Mouse (Mus musculus): ENCODE data around the gene Ola1.

Ola1 gene

GRCm38 (mm10) chr2:73146111-73146510 is 72.6 kb downstream of the Ola1 start:
- no peak for DNase-seq (ENCODE audit: low spot score)

DNA sequence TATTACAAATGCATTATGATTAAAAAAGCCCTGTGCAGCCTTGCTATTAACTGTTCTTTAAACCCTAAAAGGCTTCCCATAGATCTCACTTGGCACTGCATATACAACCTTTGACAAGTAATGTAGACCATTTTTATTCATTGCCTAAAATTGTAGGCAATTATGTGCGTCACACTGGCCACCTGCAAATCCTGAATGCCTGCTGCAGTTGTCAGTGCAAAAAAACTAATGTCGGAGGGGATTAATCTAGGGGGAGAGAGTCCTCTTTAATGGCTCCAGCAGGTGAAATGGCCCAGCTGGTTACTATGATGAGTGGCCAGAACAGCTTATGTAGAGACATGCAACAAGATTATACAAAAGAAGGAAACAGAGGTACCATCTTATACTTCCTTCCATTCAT is 75.0 kb downstream of the Ola1 start:
- DNase-seq (ENCODE audit: low spot score): no peak

DNA sequence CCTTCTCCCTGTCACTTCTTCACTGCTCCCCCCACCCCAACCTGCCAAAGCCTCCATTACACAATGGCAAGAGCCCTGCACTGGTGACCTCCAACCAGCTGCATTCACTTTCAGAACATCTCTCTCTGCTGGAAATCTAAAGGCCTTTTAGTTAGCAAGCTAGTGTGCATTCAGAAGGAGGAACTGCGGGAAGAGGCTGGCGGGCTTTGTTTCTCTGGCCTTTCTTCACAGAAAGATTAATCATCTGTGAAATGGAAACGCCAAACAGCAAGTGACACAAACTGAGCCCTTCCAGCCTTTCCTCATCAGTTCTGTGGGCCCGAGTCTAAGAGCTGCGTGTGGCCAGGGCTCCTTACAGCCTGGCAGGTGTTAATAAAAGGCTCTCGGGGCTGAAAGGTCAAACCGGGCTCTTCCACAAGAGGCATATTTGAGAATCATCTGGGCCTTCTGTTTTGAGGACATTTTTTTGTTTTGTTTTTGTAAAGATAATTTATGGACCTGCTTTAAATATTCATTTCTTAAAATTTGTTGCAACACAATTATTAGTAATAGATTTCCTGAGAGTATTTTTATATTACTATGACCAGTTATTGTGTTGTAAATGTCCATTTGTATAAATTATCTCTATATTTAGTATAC is 75.8 kb downstream of the Ola1 start:
- no peak for DNase-seq (ENCODE audit: low spot score)

DNA sequence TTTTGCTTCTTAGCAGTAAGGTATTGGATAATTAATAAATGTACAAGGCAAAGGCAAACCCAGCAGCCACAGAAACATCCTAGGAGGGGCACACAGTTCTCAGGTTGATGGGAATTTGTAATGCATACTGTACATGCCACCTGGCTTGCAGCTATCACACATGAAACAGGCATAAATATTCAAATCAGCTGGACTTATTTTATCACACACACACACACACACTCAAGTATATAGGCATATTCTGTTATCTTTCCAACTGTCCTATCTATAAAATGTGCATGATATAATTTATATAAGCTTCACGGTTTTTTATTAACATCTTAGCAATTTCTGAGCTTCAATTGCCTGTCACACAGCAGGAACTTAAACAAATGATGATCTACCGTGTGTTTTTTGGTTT is 85.8 kb downstream of the Ola1 start:
- peak; percentile 29 for DNase-seq (ENCODE audit: low spot score)

- no peak for DNase-seq (ENCODE audit: low spot score)
These were observed 91.0 kb downstream of the Ola1 start for GRCm38 (mm10) chr2:73127686-73128085.

DNA sequence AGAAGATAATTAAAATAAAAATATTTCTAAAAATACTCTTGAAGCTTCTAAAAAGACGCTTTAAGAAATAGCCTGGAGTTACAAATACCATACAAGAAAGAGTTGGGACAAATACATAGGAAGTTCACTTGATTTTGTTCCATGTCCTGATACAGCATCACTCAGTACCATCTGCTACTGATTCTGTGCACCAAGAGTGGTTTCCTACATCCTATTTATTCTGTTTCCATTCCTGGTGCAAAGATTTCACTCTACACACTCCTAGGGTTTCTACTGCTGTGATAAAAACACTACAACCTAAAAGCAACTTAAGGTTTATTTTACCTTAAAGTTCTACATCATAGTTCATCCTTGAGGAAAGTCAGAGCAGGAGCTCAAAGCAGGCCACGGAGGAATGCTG is 99.9 kb downstream of the Ola1 start:
- DNase-seq (ENCODE audit: low spot score): no peak

GRCm38 (mm10) chr2:73107089-73107488 is 111.6 kb downstream of the Ola1 start:
- DNase-seq (ENCODE audit: low spot score): no peak

GRCm38 (mm10) chr2:73096491-73096890 is 122.2 kb downstream of the Ola1 start:
- no peak for DNase-seq (ENCODE audit: low spot score)

GRCm38 (mm10) chr2:73095300-73095699 is 123.4 kb downstream of the Ola1 start:
- DNase-seq (ENCODE audit: low spot score): no peak

DNA sequence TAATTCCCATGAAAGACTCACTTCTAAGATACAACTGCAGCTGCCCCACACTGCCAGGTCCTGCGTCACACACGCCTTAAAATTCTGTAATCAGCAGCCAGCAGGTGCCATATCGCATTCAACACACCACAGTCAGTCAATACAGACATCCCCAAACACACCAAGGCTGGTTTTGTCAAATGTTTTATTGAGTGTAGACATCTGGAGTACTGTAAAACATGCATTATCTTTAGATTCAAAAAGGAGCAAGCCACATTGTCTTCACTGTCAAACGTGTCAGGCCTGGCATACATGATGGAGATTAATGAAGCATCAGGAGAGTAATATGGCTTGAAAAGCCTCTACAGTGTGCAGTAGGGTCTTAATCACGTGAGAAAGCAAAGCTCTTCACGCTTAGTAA is 125.7 kb downstream of the Ola1 start:
- peak; percentile 98 for DNase-seq (ENCODE audit: low spot score)

- DNase-seq (ENCODE audit: low spot score): no peak
These were observed 127.4 kb downstream of the Ola1 start for GRCm38 (mm10) chr2:73091302-73091701.

- no peak for DNase-seq (ENCODE audit: low spot score)
These were observed 131.1 kb downstream of the Ola1 start for GRCm38 (mm10) chr2:73087641-73088040.

DNA sequence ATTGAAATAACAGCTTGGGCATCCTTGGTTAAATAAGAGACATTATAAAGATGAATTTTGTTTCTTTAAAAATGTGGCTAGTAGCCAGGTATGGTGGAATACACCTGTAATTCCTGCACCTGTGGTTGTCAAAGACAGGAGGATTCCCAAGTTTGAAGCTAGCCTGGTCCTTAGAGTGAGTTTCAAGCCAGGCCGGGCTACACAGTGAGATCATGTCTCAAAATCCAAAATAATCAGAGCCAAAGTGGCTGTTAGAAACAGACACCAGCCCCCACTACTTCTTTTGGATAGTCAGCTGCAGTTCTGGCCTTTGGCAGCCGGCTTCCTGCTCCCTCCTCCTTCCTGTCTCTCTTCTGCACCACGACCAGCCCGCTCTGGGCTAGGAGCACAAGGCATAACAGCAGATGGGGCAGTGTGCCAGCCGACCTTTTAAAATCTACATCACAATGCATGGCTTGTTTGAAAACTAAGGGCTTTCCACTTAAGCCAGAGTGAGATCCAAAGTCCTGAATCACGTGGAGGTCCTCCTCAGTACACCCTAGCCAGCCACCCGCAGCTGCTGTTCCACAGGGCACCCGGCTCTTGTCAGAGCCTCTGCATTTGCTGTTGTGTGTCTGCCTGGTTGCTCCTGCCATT is 132.9 kb downstream of the Ola1 start:
- no peak for DNase-seq (ENCODE audit: low spot score)

GRCm38 (mm10) chr2:73082476-73082875 is 136.2 kb downstream of the Ola1 start:
- no peak for DNase-seq (ENCODE audit: low spot score)

DNA sequence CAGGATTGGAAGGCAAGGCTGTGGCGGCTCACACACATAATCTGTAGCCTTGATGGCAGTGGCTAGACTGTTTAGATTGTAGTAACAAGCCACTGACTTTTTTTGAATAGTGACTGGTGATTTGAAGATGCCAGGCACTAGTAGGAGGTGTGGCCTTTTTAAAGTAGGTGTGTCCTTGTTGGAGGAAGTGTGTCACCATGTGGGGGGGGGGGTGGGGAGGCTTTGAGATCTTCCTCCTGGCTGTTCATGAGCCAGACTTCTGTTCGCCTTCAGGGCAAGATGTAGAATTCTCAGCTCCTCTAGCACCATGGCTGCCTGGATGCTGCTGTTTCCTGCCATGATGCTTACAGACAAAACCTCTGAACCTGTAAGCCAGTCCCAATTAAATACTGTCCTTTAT is 136.9 kb downstream of the Ola1 start:
- DNase-seq (ENCODE audit: low spot score): no peak

GRCm38 (mm10) chr2:73080084-73080483 is 138.6 kb downstream of the Ola1 start:
- DNase-seq (ENCODE audit: low spot score): no peak

DNA sequence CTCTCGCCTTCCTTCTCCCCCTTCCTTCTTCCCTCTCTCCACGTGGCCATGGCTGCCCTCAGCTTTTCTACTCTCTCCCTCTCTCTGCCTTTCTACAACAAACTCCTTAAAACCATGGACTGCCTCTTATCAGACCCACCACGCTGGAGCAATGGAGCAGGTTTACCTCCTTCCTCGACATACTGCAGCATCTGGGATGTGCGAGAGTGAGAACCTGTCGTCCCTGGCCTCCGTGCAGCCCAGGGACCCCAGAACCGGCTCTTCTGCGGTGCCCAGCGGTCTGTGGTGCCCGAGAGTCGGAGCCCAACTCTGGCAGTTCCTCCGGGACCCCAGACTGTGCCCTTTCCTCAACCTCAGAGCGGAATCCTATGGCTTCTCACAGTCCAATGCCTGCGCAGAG is 139.4 kb downstream of the Ola1 start:
- DNase-seq (ENCODE audit: low spot score): no peak

DNA sequence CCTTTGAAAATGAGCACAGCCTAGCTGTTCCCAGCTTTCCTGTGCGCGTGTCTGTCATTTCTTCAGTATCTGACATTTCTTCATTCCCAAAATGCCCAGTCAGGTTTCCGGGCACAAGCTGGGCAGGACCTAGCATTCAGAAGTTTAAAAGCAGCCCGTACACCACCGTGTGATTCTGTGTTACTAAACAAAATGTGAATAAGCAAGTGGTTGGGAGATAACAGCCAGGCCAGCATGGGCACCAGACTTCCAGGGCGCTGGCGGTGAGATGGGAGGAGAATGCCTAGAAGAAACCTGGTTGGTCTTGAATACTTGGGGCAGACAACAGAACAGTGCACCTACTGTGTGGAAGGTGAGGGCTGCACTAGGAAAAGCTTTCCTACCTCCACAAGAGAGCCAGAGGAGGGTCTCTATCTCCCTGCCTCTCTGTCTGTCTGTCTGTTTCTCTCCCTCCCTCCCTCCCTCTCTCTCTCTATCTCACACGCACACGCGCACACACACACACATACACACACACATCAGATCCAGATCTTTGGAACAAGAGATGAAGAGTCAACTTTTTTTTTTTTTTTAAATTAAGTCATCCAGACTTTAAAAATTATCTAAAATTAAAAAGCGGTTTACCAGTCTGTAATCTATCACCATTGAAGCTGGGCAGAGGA is 144.8 kb downstream of the Ola1 start:
- DNase-seq (ENCODE audit: low spot score): no peak

DNA sequence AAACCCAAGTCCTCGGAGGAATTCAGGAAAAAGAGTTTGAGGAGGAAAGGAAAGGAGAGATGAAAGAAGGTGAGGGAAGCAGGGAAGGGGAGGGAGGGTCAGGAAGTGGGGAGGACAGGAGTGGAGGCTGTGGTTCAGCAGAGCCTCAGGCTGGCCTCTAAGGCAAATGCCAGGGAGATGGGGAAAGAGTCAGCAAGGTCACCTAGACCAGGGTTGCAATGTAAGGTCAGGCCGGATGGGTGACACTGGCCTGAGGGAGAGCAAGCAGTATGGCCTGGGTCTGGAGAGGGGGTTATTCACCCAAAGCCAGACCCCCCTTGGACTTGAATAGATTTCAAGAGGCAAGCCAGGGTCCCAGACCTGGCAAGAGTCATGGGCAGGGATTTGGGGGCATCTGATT is 147.5 kb downstream of the Ola1 start:
- no peak for DNase-seq (ENCODE audit: low spot score)

GRCm38 (mm10) chr2:73070449-73071076 is 148.2 kb downstream of the Ola1 start:
- no peak for DNase-seq (ENCODE audit: low spot score)

DNA sequence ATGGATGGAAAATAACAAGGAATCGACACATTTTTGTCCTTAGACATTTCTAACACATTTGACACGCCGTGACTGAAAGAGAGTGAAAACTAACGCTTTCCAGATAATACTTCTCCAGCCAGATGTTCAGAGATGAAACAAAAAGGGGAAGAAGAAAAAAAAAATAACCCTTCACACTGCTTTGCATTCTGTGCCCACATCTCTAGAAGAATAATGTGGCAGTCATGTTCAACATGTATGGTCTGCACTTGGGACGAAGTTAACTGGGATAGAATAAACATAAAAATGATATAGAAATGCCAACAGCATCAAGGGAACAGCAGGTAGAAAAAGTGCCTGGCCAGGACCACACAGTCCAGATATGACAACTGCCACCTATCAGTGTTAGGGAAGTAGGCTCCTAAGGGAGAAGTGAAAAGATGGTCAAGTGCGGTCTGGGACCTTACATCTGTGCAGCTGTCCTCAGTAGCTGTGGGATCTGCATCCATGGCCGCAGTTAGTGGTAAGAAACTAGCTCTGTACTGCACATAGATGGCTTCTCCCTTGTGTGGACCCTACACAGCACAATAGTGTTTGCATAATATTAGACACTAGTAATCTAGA is 149.4 kb downstream of the Ola1 start:
- DNase-seq (ENCODE audit: low spot score): no peak

DNA sequence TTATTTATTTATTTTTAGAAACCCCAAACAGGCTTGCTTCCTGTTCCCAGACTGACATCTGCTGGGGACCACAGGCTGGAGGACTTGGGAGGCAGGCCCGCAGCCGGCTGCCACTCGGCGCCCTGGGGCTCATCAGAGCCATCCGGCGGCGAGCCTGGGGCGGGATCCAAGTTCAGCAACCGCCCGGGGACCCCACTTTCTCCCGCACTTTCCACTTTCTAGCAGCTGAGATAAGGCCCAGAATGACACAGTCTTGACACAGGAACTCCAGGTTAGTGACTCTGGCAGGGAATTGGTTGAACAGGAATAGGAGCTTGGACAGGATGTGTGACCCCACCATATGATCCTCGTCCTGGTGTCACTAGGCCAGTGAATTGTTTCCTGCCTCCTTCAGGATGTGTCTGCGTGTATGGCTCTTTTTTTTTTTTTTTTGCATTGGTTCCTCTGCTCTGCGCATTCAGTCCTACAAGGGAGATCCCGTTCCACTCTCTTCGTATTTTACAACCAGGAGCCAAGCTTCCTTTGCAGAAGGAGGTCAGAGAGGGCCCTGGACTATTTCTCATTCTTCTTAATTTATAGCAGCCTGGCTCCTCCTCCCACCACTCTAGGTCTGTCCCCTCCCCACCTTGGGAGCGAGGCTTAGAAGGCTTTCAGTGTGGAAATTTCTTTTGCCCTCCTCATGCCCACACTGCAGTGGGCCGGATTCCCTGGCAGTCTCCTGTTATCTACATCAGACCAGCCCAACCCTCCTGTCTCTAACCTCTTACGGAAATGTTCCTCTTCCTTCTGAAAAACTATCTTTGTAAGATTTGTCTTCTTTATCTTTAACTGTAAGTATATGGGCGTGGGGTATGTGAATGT is 152.2 kb downstream of the Ola1 start:
- no peak for DNase-seq (ENCODE audit: low spot score)
